Mouse (Mus musculus) olfactory bulb, adult 2 months (tissue): ENCODE results near the gene Hoxc8.

Experiments used
- CTCF ChIP-seq: fragments of 200-500 bp; IDR thresholded peaks from 2 replicates; pipeline ENCODE4 v1.5.1; 2012; ENCODE audit warnings: low read depth, mild to moderate bottlenecking, low read length, moderate library complexity; ENCODE audit not compliant: insufficient read depth
- POLR2A ChIP-seq: fragments of 200-500 bp; IDR thresholded peaks from 2 replicates; pipeline ENCODE4 v1.6.1; 2012; ENCODE audit warnings: mild to moderate bottlenecking, low read depth, low read length, moderate library complexity; ENCODE audit not compliant: insufficient read depth

- TF ChIP-seq CTCF (no peak), POLR2A (no peak)
Observed at GRCm38 (mm10) chr15:102990461-102991397, at the start of gene Hoxc8.
